Mouse (Mus musculus): ENCODE results near the gene Epas1. TPM values are rescaled to one million over a fixed set of nuclear protein-coding genes. Genes with fewer than 3 reads are reported as not detected.

Gene Epas1
- polyA plus RNA-seq, 1 experiment = 3.0 TPM

GRCm38 (mm10) chr17:86839308-86839707 lies 85.8 kb downstream of the Epas1 start:
- TF ChIP-seq CTCF (IDR thresholded peaks at IDR 0.05; ENCODE audit: borderline replicate concordance, insufficient read depth, low read length) = no peak
- TF ChIP-seq POLR2A (IDR thresholded peaks at IDR 0.05; ENCODE audit: low read depth, low read length) = no peak
- H3K4me3 ChIP-seq (ENCODE audit: insufficient read depth, low read length) = no peak overlapping the region
- H3K27ac ChIP-seq (ENCODE audit: insufficient read depth, low read length) = no peak overlapping the region
- no peaks in the 10 kb centered on the region for H3K4me1 ChIP-seq (ENCODE audit: control insufficient read depth, insufficient read depth, low read length)

- peaks cover 6% of the 10 kb centered on the region for H3K4me1 ChIP-seq (ENCODE audit: control insufficient read depth, insufficient read depth, low read length)
- no peak overlapping the region for H3K4me3 ChIP-seq (ENCODE audit: insufficient read depth, low read length)
- TF ChIP-seq POLR2A (IDR thresholded peaks at IDR 0.05; ENCODE audit: low read depth, low read length) = no peak
- TF ChIP-seq CTCF (IDR thresholded peaks at IDR 0.05; ENCODE audit: borderline replicate concordance, insufficient read depth, low read length) = no peak
- H3K27ac ChIP-seq (ENCODE audit: insufficient read depth, low read length) = no peak overlapping the region
Measured at GRCm38 (mm10) chr17:86850700-86851337, 97.3 kb downstream of the Epas1 start.

- Histone ChIP-seq H3K4me1 (ENCODE audit: control insufficient read depth, insufficient read depth, low read length) (peaks cover 6% of the 10 kb centered on the region), H3K4me3 (ENCODE audit: insufficient read depth, low read length) (no peak overlapping the region), H3K27ac (ENCODE audit: insufficient read depth, low read length) (no peak overlapping the region)
- TF ChIP-seq CTCF (IDR thresholded peaks at IDR 0.05; ENCODE audit: borderline replicate concordance, insufficient read depth, low read length) (no peak), POLR2A (IDR thresholded peaks at IDR 0.05; ENCODE audit: low read depth, low read length) (no peak)
Measured at GRCm38 (mm10) chr17:86851782-86852181, 98.3 kb downstream of the Epas1 start.

GRCm38 (mm10) chr17:86852591-86853031 lies 99.1 kb downstream of the Epas1 start:
- TF ChIP-seq CTCF (IDR thresholded peaks at IDR 0.05; ENCODE audit: borderline replicate concordance, insufficient read depth, low read length) (no peak), POLR2A (IDR thresholded peaks at IDR 0.05; ENCODE audit: low read depth, low read length) (no peak)
- H3K4me3 ChIP-seq (ENCODE audit: insufficient read depth, low read length) = no peak overlapping the region
- peaks cover 6% of the 10 kb centered on the region for H3K4me1 ChIP-seq (ENCODE audit: control insufficient read depth, insufficient read depth, low read length)
- H3K27ac ChIP-seq (ENCODE audit: insufficient read depth, low read length) = no peak overlapping the region

GRCm38 (mm10) chr17:86870586-86870985 lies 117.1 kb downstream of the Epas1 start:
- H3K4me1 ChIP-seq (ENCODE audit: control insufficient read depth, insufficient read depth, low read length) = no peaks in the 10 kb centered on the region
- no peak for TF ChIP-seq CTCF (IDR thresholded peaks at IDR 0.05; ENCODE audit: borderline replicate concordance, insufficient read depth, low read length)
- no peak for TF ChIP-seq POLR2A (IDR thresholded peaks at IDR 0.05; ENCODE audit: low read depth, low read length)
- H3K4me3 ChIP-seq (ENCODE audit: insufficient read depth, low read length) = no peak overlapping the region
- H3K27ac ChIP-seq (ENCODE audit: insufficient read depth, low read length) = no peak overlapping the region

- Histone ChIP-seq H3K4me1 (ENCODE audit: control insufficient read depth, insufficient read depth, low read length) (no peaks in the 10 kb centered on the region), H3K27ac (ENCODE audit: insufficient read depth, low read length) (no peak overlapping the region), H3K4me3 (ENCODE audit: insufficient read depth, low read length) (no peak overlapping the region)
- TF ChIP-seq CTCF (IDR thresholded peaks at IDR 0.05; ENCODE audit: borderline replicate concordance, insufficient read depth, low read length) (no peak), POLR2A (IDR thresholded peaks at IDR 0.05; ENCODE audit: low read depth, low read length) (no peak)
Measured at GRCm38 (mm10) chr17:86872643-86873042, 119.1 kb downstream of the Epas1 start.

- H3K4me1 ChIP-seq (ENCODE audit: control insufficient read depth, insufficient read depth, low read length) = no peaks in the 10 kb centered on the region
- TF ChIP-seq CTCF (IDR thresholded peaks at IDR 0.05; ENCODE audit: borderline replicate concordance, insufficient read depth, low read length) (no peak), POLR2A (IDR thresholded peaks at IDR 0.05; ENCODE audit: low read depth, low read length) (no peak)
- H3K27ac ChIP-seq (ENCODE audit: insufficient read depth, low read length) = no peak overlapping the region
- H3K4me3 ChIP-seq (ENCODE audit: insufficient read depth, low read length) = no peak overlapping the region
Measured at GRCm38 (mm10) chr17:86876940-86877339, 123.4 kb downstream of the Epas1 start.

GRCm38 (mm10) chr17:86877747-86878146 lies 124.2 kb downstream of the Epas1 start:
- H3K4me3 ChIP-seq (ENCODE audit: insufficient read depth, low read length) = no peak overlapping the region
- no peaks in the 10 kb centered on the region for H3K4me1 ChIP-seq (ENCODE audit: control insufficient read depth, insufficient read depth, low read length)
- TF ChIP-seq CTCF (IDR thresholded peaks at IDR 0.05; ENCODE audit: borderline replicate concordance, insufficient read depth, low read length) (no peak), POLR2A (IDR thresholded peaks at IDR 0.05; ENCODE audit: low read depth, low read length) (no peak)

GRCm38 (mm10) chr17:86880056-86880455 lies 126.6 kb downstream of the Epas1 start:
- no peaks in the 10 kb centered on the region for H3K4me1 ChIP-seq (ENCODE audit: control insufficient read depth, insufficient read depth, low read length)
- no peak overlapping the region for H3K4me3 ChIP-seq (ENCODE audit: insufficient read depth, low read length)
- H3K27ac ChIP-seq (ENCODE audit: insufficient read depth, low read length) = no peak overlapping the region
- TF ChIP-seq POLR2A (IDR thresholded peaks at IDR 0.05; ENCODE audit: low read depth, low read length) (no peak), CTCF (IDR thresholded peaks at IDR 0.05; ENCODE audit: borderline replicate concordance, insufficient read depth, low read length) (no peak)

More at GRCm38 (mm10) chr17:86877747-86878146, 124.2 kb downstream of the Epas1 start:
- H3K27ac ChIP-seq (ENCODE audit: insufficient read depth, low read length) = no peak overlapping the region

- no peaks in the 10 kb centered on the region for H3K4me1 ChIP-seq (ENCODE audit: control insufficient read depth, insufficient read depth, low read length)
- H3K27ac ChIP-seq (ENCODE audit: insufficient read depth, low read length) = no peak overlapping the region
- H3K4me3 ChIP-seq (ENCODE audit: insufficient read depth, low read length) = no peak overlapping the region
- TF ChIP-seq POLR2A (IDR thresholded peaks at IDR 0.05; ENCODE audit: low read depth, low read length) (no peak), CTCF (IDR thresholded peaks at IDR 0.05; ENCODE audit: borderline replicate concordance, insufficient read depth, low read length) (no peak)
Measured at GRCm38 (mm10) chr17:86880461-86881044, 127.1 kb downstream of the Epas1 start.

Other genes starting within 250 kb of the Epas1 start
- gene Gm10309, start 248.5 kb upstream of the Epas1 start, polyA plus RNA-seq (2011; ENCODE audit: insufficient read length, low read depth, missing spikeins) = not detected in 2 replicates
- not detected in 2 replicates for gene Tmem247, start 163.6 kb downstream of the Epas1 start, polyA plus RNA-seq (2011; ENCODE audit: insufficient read length, low read depth, missing spikeins)
- not detected in 2 replicates for gene Atp6v1e2, start 194.2 kb downstream of the Epas1 start, polyA plus RNA-seq (2011; ENCODE audit: insufficient read length, low read depth, missing spikeins)
- gene Rhoq, start 209.4 kb downstream of the Epas1 start, polyA plus RNA-seq (2011; ENCODE audit: insufficient read length, low read depth, missing spikeins) = 177 and 187 TPM in 2 replicates

All from embryonic fibroblast, embryonic 13.5 days (primary cell).